Mouse (Mus musculus) intestine, postnatal 0 days (tissue): ENCODE measurements around the gene Gm13420. TPM values are rescaled to one million over a fixed set of nuclear protein-coding genes. Genes with fewer than 3 reads are reported as not detected.
A peak's percentile ranks its signal among the peaks of the same experiment; 100 is the strongest.

ENCODE experiments used
- ATAC-seq: fragments of 200-750 bp; cut with Nextera tagmentation; 2 replicates; pipeline ENCODE4 v1.8.0; 2017; ENCODE audit warnings: mild to moderate bottlenecking, moderate TSS enrichment, moderate library complexity
- H3K27ac ChIP-seq: fragments of 300-500 bp; sonication (generic); 2 replicates; pipeline ENCODE4 v1.5.1; 2014; ENCODE audit warnings: mild to moderate bottlenecking, low read depth, low read length, moderate library complexity
- H3K27me3 ChIP-seq: fragments of 300-500 bp; sonication (generic); replicated peaks from 2 replicates; pipeline ENCODE4 v1.6.1; 2014; ENCODE audit warnings: low read length, mixed read lengths; ENCODE audit not compliant: control insufficient read depth, insufficient read depth
- H3K36me3 ChIP-seq: fragments of 300-500 bp; sonication (generic); 2 replicates; pipeline ENCODE4 v1.6.1; 2014; ENCODE audit warnings: mild to moderate bottlenecking, moderate library complexity; ENCODE audit not compliant: control insufficient read depth, insufficient read depth
- H3K4me1 ChIP-seq: fragments of 300-500 bp; sonication (generic); replicated peaks from 2 replicates; pipeline ENCODE4 v1.6.1; 2014; ENCODE audit warnings: antibody characterized with exemption, low read length, mixed read lengths; ENCODE audit not compliant: control insufficient read depth, insufficient read depth
- H3K4me2 ChIP-seq: fragments of 300-500 bp; sonication (generic); replicated peaks from 2 replicates; pipeline ENCODE4 v1.6.1; 2014; ENCODE audit warnings: low read depth, mild to moderate bottlenecking, moderate library complexity
- H3K4me3 ChIP-seq: fragments of 300-500 bp; sonication (generic); 2 replicates; pipeline ENCODE4 v1.5.1; 2014; ENCODE audit warnings: low read depth, low read length
- H3K9ac ChIP-seq: fragments of 300-500 bp; sonication (generic); 2 replicates; pipeline ENCODE4 v1.6.1; 2014; ENCODE audit warnings: mild to moderate bottlenecking, low read depth, low read length
- H3K9me3 ChIP-seq: fragments of 300-500 bp; sonication (generic); 2 replicates; pipeline ENCODE4 v1.6.1; 2016; ENCODE audit warnings: mixed run types; ENCODE audit not compliant: control insufficient read depth
- CTCF ChIP-seq: sonication (generic); IDR thresholded peaks from 2 replicates; pipeline ENCODE4 v1.5.1; 2016; ENCODE audit warnings: low read depth, mild to moderate bottlenecking, control low read depth, antibody characterized with exemption, moderate library complexity
- WGBS: fragments of 180-500 bp; shearing (Covaris S2); extraction: QIAGEN DNeasy Blood & Tissue Kit; methylation state at CpG from one replicate; pipeline ENCODE4 v1.1.7; 2014; 5-methylcytosine and 5-hydroxymethylcytosine counted together
- polyA plus RNA-seq: library from polyadenylated mRNA; unstranded; fragments of >200 nt; fragmentation: Nextera tagmentation; extraction: Ambion mirVana; gene quantifications from 2 replicates; pipeline ENCODE4 v1.2.1, GENCODE M21; 2015

Gene Gm13420
- polyA plus RNA-seq, 1 experiment from 2014 or later, result 0.10 TPM

- no peak overlapping the region for H3K9ac ChIP-seq
- 81% methylated on average over 10 of the region's 10 CpGs for WGBS
- H3K27me3 ChIP-seq, result no peaks in the 10 kb centered on the region
- no peak overlapping the region for H3K4me3 ChIP-seq
- no peak for ATAC-seq
- TF ChIP-seq CTCF, result no peak
- H3K36me3 ChIP-seq, result peaks cover 71% of the 10 kb centered on the region
- no peaks in the 10 kb centered on the region for H3K4me1 ChIP-seq
- H3K9me3 ChIP-seq, result no peaks in the 10 kb centered on the region
- no peak overlapping the region for H3K27ac ChIP-seq
- no peak overlapping the region for H3K4me2 ChIP-seq
These were observed 18.9 kb downstream of the Gm13420 start for GRCm38 (mm10) chr2:29732559-29732958.

GRCm38 (mm10) chr2:29731545-29731944, 19.9 kb downstream of the Gm13420 start:
- no peak overlapping the region for H3K9ac ChIP-seq
- no peak overlapping the region for H3K4me3 ChIP-seq
- H3K36me3 ChIP-seq, result peaks cover 71% of the 10 kb centered on the region
- H3K27ac ChIP-seq, result no peak overlapping the region
- no peaks in the 10 kb centered on the region for H3K27me3 ChIP-seq
- peak; percentile 51 for ATAC-seq
- H3K4me1 ChIP-seq, result no peaks in the 10 kb centered on the region
- H3K4me2 ChIP-seq, result no peak overlapping the region
- 63% methylated on average over 3 of the region's 3 CpGs for WGBS
- H3K9me3 ChIP-seq, result no peaks in the 10 kb centered on the region
- TF ChIP-seq CTCF, result peak; percentile 79

- ATAC-seq, result no peak
- no peak for TF ChIP-seq CTCF
- no peak overlapping the region for H3K9ac ChIP-seq
- no peaks in the 10 kb centered on the region for H3K9me3 ChIP-seq
- no peak overlapping the region for H3K4me2 ChIP-seq
- H3K4me3 ChIP-seq, result no peak overlapping the region
- no peaks in the 10 kb centered on the region for H3K4me1 ChIP-seq
- peaks cover 62% of the 10 kb centered on the region for H3K36me3 ChIP-seq
- WGBS, result 58% methylated on average over 2 of the region's 2 CpGs
- H3K27ac ChIP-seq, result no peak overlapping the region
- no peaks in the 10 kb centered on the region for H3K27me3 ChIP-seq
These were observed 22.0 kb downstream of the Gm13420 start for GRCm38 (mm10) chr2:29729500-29729899.

- Histone ChIP-seq H3K27ac (no peak overlapping the region), H3K9me3 (no peaks in the 10 kb centered on the region), H3K4me2 (no peak overlapping the region), H3K27me3 (no peaks in the 10 kb centered on the region), H3K4me3 (no peak overlapping the region), H3K9ac (no peak overlapping the region), H3K4me1 (no peaks in the 10 kb centered on the region), H3K36me3 (peaks cover 63% of the 10 kb centered on the region)
- TF ChIP-seq CTCF, result no peak
- 61% methylated on average over 5 of the region's 5 CpGs for WGBS
- no peak for ATAC-seq
These were observed 26.7 kb downstream of the Gm13420 start for GRCm38 (mm10) chr2:29724664-29725365.

GRCm38 (mm10) chr2:29723132-29723531, 28.4 kb downstream of the Gm13420 start:
- peaks cover 65% of the 10 kb centered on the region for H3K36me3 ChIP-seq
- no peak for TF ChIP-seq CTCF
- H3K9me3 ChIP-seq, result no peaks in the 10 kb centered on the region
- H3K9ac ChIP-seq, result no peak overlapping the region
- WGBS, result 92% methylated on average over 3 of the region's 3 CpGs
- H3K27me3 ChIP-seq, result no peaks in the 10 kb centered on the region
- ATAC-seq, result no peak
- no peak overlapping the region for H3K27ac ChIP-seq
- H3K4me3 ChIP-seq, result no peak overlapping the region
- no peaks in the 10 kb centered on the region for H3K4me1 ChIP-seq
- no peak overlapping the region for H3K4me2 ChIP-seq

- Histone ChIP-seq H3K36me3 (peaks cover 53% of the 10 kb centered on the region), H3K9ac (no peak overlapping the region), H3K9me3 (no peaks in the 10 kb centered on the region), H3K27me3 (no peaks in the 10 kb centered on the region), H3K4me1 (no peaks in the 10 kb centered on the region), H3K4me3 (no peak overlapping the region), H3K27ac (no peak overlapping the region), H3K4me2 (no peak overlapping the region)
- 85% methylated on average over 5 of the region's 5 CpGs for WGBS
- ATAC-seq, result no peak
- TF ChIP-seq CTCF, result no peak
These were observed 32.9 kb downstream of the Gm13420 start for GRCm38 (mm10) chr2:29718581-29718980.
